Mouse (Mus musculus) lung, adult 2 months (tissue): ENCODE data around the gene Gm21976.

Experiments
- CTCF ChIP-seq: fragments of 200-500 bp; IDR thresholded peaks from 2 replicates; pipeline ENCODE4 v1.5.1; 2011; ENCODE audit warnings: mild to moderate bottlenecking, low read length, control low read depth; ENCODE audit not compliant: insufficient read depth
- POLR2A ChIP-seq: fragments of 200-500 bp; IDR thresholded peaks from 2 replicates; pipeline ENCODE4 v1.6.1; 2011; ENCODE audit warnings: low read depth, mild to moderate bottlenecking, control low read depth, low read length, borderline replicate concordance; ENCODE audit errors: extremely low read depth

GRCm38 (mm10) chr13:98306393-98306792, 26.7 kb downstream of the Gm21976 start:
- TF ChIP-seq CTCF (no peak), POLR2A (no peak)
